Mouse (Mus musculus): ENCODE measurements at regions not wholly inside any gene's neighbourhood (a gene's known extent, or its start where the extent isn't known, plus 50 kb on each side); places are given as distances from the start of the nearest gene placed in this dataset.

DNA sequence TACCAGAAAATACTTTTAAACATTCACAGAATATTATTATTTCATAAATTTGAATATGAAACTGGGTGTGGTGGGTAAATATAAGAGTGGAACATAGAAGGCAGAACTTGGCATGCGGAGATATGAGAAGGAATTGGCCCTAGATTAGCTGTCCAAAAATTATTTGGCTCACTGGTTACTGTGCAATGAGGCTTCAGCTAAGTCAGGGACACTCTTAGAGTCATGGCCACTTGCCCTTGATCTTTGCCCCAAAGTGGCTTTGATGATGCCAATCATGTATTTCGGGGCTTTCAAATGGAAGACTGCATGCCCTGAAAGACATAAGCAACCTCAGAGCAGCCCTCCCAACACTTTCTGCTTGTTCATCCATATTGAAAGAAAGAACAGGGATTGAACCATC, 76.9 kb downstream of the Pxdc1 start:
- 79% methylated on average over 2 of the region's 2 CpGs for WGBS
- Histone ChIP-seq H3K27me3 (no peaks in the 10 kb centered on the region), H3K9me3 (no peaks in the 10 kb centered on the region), H3K4me1 (no peaks in the 10 kb centered on the region), H3K4me2 (replicated peaks) (no peak overlapping the region), H3K36me3 (no peaks in the 10 kb centered on the region), H3K9ac (no peak overlapping the region), H3K27ac (no peak overlapping the region), H3K4me3 (no peak overlapping the region)
- ATAC-seq (ENCODE audit: insufficient number of reproducible peaks, insufficient read depth, low FRiP score, low TSS enrichment): no peak

DNA sequence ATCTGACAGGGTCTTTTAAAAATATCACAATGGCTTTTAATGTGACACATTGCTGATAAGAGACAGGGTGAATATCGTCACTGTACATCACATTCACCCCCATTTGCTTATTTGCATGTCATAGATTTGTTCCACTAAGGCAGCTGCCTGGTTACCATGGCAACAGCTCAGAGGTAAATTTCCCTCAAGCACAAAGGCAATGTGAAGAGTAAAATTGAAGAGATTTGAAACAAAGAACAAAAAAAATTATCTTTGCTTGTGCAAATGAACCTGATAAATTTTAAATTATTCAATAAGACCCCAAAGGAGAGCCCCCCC, 77.3 kb downstream of the Pxdc1 start:
- Histone ChIP-seq H3K4me3 (no peak overlapping the region), H3K27ac (no peak overlapping the region), H3K9me3 (no peaks in the 10 kb centered on the region), H3K4me1 (no peaks in the 10 kb centered on the region), H3K36me3 (no peaks in the 10 kb centered on the region), H3K4me2 (replicated peaks) (no peak overlapping the region), H3K9ac (no peak overlapping the region), H3K27me3 (no peaks in the 10 kb centered on the region)
- no peak for ATAC-seq (ENCODE audit: insufficient number of reproducible peaks, insufficient read depth, low FRiP score, low TSS enrichment)
- 42% methylated on average over 1 of the region's 1 CpGs for WGBS

DNA sequence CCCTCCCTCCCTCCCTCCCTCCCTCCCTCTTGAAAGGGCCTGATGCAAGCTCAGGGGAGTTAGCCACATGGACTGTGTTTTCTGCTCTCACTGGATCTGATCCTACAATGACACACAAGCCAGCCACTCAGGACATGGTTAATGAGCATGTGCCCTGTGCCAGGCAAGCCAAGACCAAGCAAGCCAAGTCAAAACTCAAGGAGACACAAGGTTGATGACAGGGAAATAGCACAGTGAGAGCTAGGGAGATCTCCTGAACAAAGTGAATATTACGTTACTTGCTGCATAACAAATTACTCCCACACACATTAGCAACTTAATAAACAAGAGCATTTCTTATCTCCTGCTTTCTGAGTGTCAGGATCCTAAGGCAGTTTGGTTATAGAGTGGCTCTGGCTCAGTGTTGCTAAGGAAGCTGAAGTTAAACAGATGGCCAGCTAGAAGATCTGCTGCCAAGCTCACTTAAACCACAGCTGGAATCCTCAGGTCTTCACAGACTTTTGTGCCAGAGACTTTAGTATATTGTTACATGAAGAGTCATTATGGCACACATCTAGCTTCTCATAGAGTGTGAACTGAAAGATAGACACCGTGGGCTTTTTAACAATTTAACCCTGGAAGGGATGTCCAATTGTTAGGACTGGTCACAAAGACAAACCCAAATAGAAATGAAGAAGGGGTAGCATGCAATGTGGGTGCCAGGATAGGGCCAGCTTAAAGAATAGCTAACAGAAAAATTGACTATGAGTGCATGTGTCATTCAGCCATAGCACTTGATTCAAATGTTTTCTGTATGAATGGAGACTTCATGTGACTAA, 77.9 kb downstream of the Pxdc1 start:
- Histone ChIP-seq H3K27ac (no peak overlapping the region), H3K4me3 (no peak overlapping the region), H3K27me3 (no peaks in the 10 kb centered on the region), H3K36me3 (no peaks in the 10 kb centered on the region), H3K4me2 (replicated peaks) (no peak overlapping the region), H3K4me1 (no peaks in the 10 kb centered on the region), H3K9ac (no peak overlapping the region), H3K9me3 (no peaks in the 10 kb centered on the region)
- no peak for ATAC-seq (ENCODE audit: insufficient number of reproducible peaks, insufficient read depth, low FRiP score, low TSS enrichment)
- WGBS: 84% methylated on average over 2 of the region's 2 CpGs

DNA sequence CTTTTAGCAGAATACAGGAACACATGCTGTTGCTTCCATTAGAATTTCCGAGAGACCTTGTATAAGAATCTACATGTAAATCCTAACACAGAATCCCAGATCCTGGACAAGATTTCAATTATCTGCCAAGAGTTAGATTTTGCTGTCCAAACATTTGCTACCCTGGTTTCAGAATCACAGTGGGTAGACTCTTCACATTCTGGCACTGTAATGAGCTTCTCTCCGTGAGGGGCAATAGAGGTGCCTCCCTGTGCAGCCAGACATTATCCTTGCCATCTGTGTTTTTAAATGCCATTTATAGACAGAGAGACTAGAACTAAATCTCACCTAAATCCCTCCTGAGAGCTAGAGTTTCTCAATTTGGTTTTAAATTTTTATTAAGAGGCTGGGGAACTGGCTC, 84.0 kb downstream of the Pxdc1 start:
- Histone ChIP-seq H3K9me3 (no peaks in the 10 kb centered on the region), H3K9ac (no peak overlapping the region), H3K27me3 (no peaks in the 10 kb centered on the region), H3K4me1 (no peaks in the 10 kb centered on the region), H3K36me3 (no peaks in the 10 kb centered on the region), H3K27ac (no peak overlapping the region), H3K4me2 (replicated peaks) (no peak overlapping the region), H3K4me3 (no peak overlapping the region)
- 62% methylated on average over 2 of the region's 2 CpGs for WGBS
- ATAC-seq (ENCODE audit: insufficient number of reproducible peaks, insufficient read depth, low FRiP score, low TSS enrichment): no peak

DNA sequence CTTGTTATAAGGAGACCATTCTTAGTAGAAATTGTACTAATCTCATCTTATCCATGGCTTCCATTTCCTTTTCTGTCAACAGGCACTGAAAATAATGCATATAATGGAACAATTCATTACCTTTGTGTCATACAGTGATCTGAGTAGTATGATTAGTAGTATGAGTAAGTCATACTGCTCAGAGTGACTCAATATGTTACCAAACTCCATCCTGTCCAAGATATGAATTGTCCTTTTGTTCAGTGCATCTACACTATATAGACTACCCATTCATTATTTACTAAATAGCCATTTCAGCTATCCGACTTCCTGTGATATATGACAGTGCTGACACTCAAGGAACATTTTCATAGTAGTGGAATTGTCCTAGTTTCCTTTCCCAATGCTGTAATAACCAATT, 86.6 kb downstream of the Pxdc1 start:
- Histone ChIP-seq H3K9ac (no peak overlapping the region), H3K9me3 (no peaks in the 10 kb centered on the region; the same call in 1 of the 2 replicates), H3K27ac (no peak overlapping the region), H3K4me1 (no peaks in the 10 kb centered on the region), H3K36me3 (no peaks in the 10 kb centered on the region), H3K4me3 (no peak overlapping the region), H3K27me3 (no peaks in the 10 kb centered on the region), H3K4me2 (replicated peaks) (no peak overlapping the region)
- no peak for ATAC-seq (ENCODE audit: insufficient number of reproducible peaks, insufficient read depth, low FRiP score, low TSS enrichment)
- WGBS: 70% methylated on average over 1 of the region's 1 CpGs

DNA sequence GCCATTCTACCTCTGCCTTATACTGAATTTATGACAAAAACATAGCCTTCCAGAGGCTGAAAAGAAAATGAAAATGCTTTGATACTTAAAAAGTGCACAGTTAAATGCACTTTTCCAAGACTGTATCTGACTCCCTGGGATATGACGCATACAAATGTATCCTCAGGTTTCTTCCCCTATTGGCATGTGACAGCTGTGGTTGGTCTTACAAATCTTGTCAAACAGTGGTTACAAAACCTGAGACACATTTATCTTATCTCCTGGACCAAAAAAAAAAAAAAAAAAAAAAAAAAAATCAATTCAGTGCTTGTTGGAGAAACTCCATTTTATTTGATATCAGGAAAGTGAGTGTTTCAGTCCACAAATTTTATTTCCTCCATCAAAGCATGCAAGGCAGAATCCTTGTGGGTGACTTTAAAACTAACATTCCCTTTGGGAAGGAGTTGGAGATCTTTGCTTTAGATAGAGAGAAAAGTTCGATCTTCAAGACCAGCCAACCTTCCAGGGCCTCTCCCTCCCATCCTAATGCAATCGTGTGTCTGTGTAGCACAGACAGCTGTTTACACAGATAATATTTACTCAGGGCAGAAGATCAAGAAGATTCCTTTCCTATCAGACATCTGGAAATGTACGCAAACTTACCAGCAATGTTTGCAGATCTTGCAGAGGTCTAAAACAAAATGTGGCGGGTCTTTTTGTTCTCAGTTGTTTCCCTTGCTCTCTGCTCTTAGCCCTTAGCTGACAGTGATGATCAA, 103.0 kb downstream of the Pxdc1 start:
- ATAC-seq (ENCODE audit: insufficient number of reproducible peaks, insufficient read depth, low FRiP score, low TSS enrichment): no peak
- Histone ChIP-seq H3K9ac (no peak overlapping the region), H3K4me2 (replicated peaks) (no peak overlapping the region), H3K36me3 (no peaks in the 10 kb centered on the region), H3K27me3 (no peaks in the 10 kb centered on the region), H3K9me3 (no peaks in the 10 kb centered on the region), H3K27ac (no peak overlapping the region), H3K4me3 (no peak overlapping the region), H3K4me1 (no peaks in the 10 kb centered on the region)
- 65% methylated on average over 5 of the region's 5 CpGs for WGBS

DNA sequence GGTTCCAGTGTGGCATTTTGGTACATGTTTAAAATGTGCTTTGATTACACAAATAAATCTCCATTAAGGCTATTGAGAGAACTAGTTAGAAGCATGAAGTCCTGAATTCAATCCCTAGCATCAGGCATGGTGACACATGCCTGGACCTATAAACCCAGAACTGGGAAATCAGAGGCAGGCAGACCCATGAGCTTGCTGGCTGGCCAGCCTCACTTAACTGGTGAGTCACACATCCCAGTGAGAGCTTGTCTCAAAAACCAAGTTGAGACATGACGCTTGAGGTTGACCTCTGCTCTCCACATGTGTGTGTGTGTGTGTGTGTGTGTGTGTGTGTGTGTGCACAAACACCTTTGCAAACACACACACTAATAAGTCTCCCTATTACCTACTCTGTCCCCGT, 112.6 kb downstream of the Pxdc1 start:
- Histone ChIP-seq H3K9me3 (0 out of 2 replicates have a peak, but pooled peaks cover 4% of the 10 kb centered on the region), H3K9ac (no peak overlapping the region), H3K4me3 (no peak overlapping the region), H3K4me1 (no peaks in the 10 kb centered on the region), H3K27ac (no peak overlapping the region), H3K36me3 (no peaks in the 10 kb centered on the region), H3K27me3 (no peaks in the 10 kb centered on the region), H3K4me2 (replicated peaks) (no peak overlapping the region)
- ATAC-seq (ENCODE audit: insufficient number of reproducible peaks, insufficient read depth, low FRiP score, low TSS enrichment): no peak
- WGBS: 88% methylated on average over 2 of the region's 2 CpGs

DNA sequence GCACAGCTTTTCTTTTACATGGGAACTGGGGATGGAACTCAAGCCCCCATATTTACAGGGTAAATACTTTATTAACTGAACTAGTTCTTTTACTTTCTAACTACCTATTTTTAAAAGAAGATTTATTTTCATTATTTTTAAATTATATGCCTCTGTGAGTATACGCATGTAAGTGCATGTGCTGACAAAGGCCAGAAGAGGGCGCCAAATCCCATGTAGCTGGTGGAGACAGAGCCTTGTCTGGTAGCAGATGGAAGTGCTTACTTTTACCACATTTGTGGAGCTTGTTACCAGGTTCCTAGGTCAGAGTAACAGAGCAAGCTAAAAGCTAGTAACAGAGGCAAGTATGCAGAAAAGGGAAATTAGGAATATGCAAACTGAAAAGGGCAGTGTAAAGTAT, 119.4 kb downstream of the Pxdc1 start:
- WGBS: 75% methylated on average over 2 of the region's 2 CpGs
- no peaks in the 10 kb centered on the region for H3K36me3 ChIP-seq
- H3K4me3 ChIP-seq: no peak overlapping the region
- H3K27me3 ChIP-seq: no peaks in the 10 kb centered on the region
- H3K27ac ChIP-seq: no peak overlapping the region
- H3K9me3 ChIP-seq: no peaks in the 10 kb centered on the region
- no peak for ATAC-seq (ENCODE audit: insufficient number of reproducible peaks, insufficient read depth, low FRiP score, low TSS enrichment)
- H3K9ac ChIP-seq: no peak overlapping the region
- no peaks in the 10 kb centered on the region for H3K4me1 ChIP-seq
- H3K4me2 ChIP-seq (replicated peaks): no peak overlapping the region

DNA sequence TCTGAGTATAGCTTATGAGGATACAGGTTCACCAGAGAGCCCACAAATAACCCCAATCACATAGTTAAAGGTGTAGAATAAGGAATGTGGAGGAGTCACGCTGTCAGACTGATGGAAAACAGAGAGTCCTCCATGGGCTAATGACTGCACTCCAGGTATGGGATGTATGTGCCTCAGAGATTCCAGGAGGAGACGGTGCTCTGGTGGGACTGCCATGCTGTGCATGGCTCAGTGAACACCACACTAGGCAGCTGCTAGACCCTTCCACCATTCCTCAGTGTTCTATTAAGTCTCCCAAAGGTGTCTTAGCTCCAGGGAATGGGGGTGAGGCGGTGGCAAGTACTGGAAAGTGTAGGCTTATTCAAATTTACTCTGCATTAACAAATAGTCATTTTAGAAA, 142.0 kb downstream of the Pxdc1 start:
- WGBS: 76% methylated on average over 3 of the region's 3 CpGs
- H3K36me3 ChIP-seq: no peaks in the 10 kb centered on the region

DNA sequence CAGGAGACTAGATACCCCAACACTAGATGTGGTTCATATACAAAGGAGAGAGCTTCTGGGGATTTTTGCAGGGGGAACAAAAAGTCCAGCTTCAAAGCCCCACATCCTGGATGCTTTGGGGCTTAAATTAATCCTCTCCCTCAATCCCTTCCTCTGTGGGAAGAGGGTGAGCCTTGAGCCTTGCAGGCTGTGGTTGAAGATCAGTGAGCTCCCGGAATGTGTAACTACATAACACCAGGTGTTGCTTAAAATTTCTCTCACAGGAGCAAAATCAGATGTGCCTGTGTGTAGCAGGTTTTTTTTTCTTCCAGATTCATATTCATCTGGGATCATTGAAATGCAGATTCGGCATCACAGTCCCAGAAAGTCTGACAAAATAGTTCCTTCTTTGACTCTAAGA, 146.1 kb downstream of the Pxdc1 start:
- H3K27me3 ChIP-seq: no peaks in the 10 kb centered on the region
- no peak for ATAC-seq (ENCODE audit: insufficient number of reproducible peaks, insufficient read depth, low FRiP score, low TSS enrichment)
- H3K4me1 ChIP-seq: no peaks in the 10 kb centered on the region
- H3K4me2 ChIP-seq (replicated peaks): no peak overlapping the region
- H3K9me3 ChIP-seq: no peaks in the 10 kb centered on the region; the same call in 1 of the 2 replicates
- no peaks in the 10 kb centered on the region for H3K36me3 ChIP-seq
- no peak overlapping the region for H3K4me3 ChIP-seq
- no peak overlapping the region for H3K27ac ChIP-seq
- WGBS: 62% methylated on average over 2 of the region's 2 CpGs
- no peak overlapping the region for H3K9ac ChIP-seq

More for the DNA sequence above, 142.0 kb downstream of the Pxdc1 start:
- Histone ChIP-seq H3K9ac (no peak overlapping the region), H3K4me3 (no peak overlapping the region), H3K27ac (no peak overlapping the region), H3K4me2 (replicated peaks) (no peak overlapping the region), H3K4me1 (no peaks in the 10 kb centered on the region), H3K9me3 (no peaks in the 10 kb centered on the region), H3K27me3 (no peaks in the 10 kb centered on the region)
- no peak for ATAC-seq (ENCODE audit: insufficient number of reproducible peaks, insufficient read depth, low FRiP score, low TSS enrichment)

DNA sequence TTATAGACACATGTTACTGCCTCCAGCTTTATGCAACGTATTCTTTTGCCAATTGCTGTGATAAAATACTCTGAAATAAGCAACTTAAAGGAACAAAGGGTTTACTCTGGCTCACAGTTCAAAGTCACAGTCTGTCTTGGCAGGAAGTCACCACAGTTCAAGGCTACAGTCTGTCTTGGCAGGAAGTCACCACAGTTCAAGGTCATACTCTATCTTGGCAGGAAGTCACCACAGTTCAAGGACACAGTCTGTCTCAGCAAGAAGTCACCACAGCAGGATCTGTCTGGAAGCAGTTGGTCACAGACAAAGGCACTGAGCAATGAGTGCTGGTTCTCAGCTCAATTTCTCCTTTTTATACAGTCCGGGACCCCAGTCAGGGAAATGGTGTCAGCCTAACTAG, 147.4 kb downstream of the Pxdc1 start:
- no peak for ATAC-seq (ENCODE audit: insufficient number of reproducible peaks, insufficient read depth, low FRiP score, low TSS enrichment)
- 86% methylated on average over 2 of the region's 2 CpGs for WGBS
- H3K9me3 ChIP-seq: no peaks in the 10 kb centered on the region; the same call in 1 of the 2 replicates
- H3K27ac ChIP-seq: no peak overlapping the region
- H3K4me1 ChIP-seq: no peaks in the 10 kb centered on the region
- no peak overlapping the region for H3K4me3 ChIP-seq
- H3K36me3 ChIP-seq: no peaks in the 10 kb centered on the region
- no peak overlapping the region for H3K4me2 ChIP-seq (replicated peaks)
- H3K9ac ChIP-seq: no peak overlapping the region
- no peaks in the 10 kb centered on the region for H3K27me3 ChIP-seq

DNA sequence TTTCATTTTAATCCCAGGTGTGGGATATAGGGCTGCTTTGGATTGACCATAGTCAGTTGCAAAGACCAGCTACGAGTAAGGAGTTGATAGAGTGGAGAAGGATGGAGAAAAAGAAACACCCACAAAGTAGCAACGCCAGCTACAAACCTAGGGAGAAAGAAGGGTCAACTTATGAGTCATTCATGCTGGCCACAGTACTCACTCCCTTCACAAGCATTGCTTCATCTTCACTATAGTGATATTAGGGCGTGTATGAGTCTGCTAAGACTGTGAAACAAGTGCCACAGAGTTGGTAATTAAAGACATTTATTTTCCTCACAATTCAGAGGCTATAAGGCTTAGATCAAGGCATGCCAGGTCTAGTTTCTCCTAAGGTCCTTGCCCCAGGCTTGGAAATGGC, 148.4 kb downstream of the Pxdc1 start:
- Histone ChIP-seq H3K36me3 (no peaks in the 10 kb centered on the region), H3K4me2 (replicated peaks) (no peak overlapping the region), H3K9me3 (no peaks in the 10 kb centered on the region; the same call in 1 of the 2 replicates), H3K9ac (no peak overlapping the region), H3K4me3 (no peak overlapping the region), H3K27ac (no peak overlapping the region), H3K27me3 (no peaks in the 10 kb centered on the region), H3K4me1 (no peaks in the 10 kb centered on the region)
- no peak for ATAC-seq (ENCODE audit: insufficient number of reproducible peaks, insufficient read depth, low FRiP score, low TSS enrichment)
- WGBS: 79% methylated on average over 3 of the region's 3 CpGs
